Mouse (Mus musculus) brain, adult 2 months (tissue): ENCODE data around the gene Ces2f.
A peak's percentile ranks its signal among the peaks of the same experiment; 100 is the strongest.
"Not testable (repeated sequence)": the region's sequence is repeated elsewhere in the genome, so short reads cannot be mapped to it uniquely, and the experiment has no call there.

Experiments
- DNase-seq: peaks from one replicate; pipeline ENCODE4 v3.0.0; 2011; ENCODE audit warnings: low read depth, low spot score

Ces2f gene

DNA sequence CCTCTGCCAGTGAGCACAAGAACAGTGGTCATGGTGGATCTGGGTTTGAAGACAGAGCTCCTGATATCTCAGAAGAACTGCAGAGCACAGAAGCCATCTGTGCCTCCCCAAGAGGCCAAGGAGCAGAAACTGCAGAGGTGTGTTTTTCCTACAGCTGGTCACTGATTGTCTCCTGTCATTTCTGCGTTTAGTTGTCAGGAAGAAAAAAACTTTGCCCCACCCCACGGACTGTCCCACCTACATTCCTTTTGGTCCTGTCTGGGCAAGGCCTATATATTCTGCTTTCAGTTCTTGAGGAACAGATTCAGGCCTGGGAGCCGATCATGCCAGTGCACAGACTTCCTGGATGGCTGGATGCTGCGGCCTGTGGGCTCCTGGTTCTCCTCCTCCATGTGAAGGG, at the start of gene Ces2f:
TSS of gene Ces2f (plus strand) at position 301 of the 400 bp plus-strand sequence.
- DNase-seq = no peak

GRCm38 (mm10) chr8:104901746-104902145, 45.4 kb upstream of the Ces2f start:
- DNase-seq = peak; percentile 9

DNA sequence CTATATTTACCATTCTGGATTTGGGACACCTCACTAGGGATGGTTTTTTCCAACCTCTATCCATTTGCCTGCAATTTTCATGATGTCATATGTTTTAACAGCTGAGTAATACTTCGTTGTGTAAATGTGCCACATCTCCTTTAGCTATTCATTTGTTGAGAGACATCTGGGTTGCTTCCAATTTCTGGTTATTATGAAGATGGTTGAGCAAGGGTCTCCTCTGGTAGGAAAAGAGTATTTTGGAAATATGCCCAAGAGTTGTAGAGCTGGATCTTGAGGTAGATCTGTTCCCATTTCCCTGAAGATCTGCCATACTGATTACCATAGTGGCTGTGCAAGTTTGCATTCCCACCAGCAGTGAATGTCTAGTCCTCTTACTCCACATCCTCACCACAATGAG, 40.0 kb upstream of the Ces2f start:
- no peak for DNase-seq

DNA sequence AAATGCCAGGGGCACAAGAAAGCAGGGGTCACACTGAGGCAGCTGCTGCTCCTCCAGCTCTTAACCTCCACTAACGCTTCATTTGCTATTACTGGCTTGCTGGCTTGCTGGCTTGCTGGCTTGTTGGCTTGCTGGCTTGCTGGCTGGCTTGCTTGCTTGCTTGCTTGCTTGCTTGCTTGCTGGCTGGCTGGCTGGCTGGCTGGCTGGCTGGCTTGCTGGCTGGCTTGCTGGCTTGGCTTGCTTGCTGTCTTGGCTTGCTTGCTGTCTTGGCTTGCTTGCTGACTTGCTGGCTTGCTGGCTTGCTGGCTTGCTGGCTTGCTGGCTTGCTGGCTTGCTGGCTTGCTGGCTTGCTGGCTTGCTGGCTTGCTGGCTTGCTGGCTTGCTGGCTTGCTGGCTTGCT, 38.1 kb upstream of the Ces2f start:
- DNase-seq = peak; percentile 82

DNA sequence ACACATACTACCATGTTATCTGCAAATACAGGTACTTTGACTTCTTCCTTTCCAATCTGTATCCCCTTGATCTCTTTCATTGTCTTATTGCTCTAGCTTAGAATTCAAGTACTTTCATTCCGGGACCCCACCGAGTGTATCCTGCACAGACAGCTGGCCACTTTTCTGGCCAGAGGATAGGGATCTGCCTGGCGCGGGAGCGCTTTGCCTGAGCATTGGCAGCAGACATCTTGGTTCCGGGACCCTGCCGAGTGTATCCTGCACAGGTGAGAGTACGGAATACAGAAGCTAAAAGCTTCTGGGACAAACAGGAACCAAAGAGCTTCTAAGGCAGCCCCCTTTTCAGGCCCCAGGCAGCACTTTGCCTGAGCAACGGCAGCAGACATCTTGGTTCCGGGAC, 37.5 kb upstream of the Ces2f start:
- not testable (repeated sequence) for DNase-seq

- DNase-seq = no peak
Observed at GRCm38 (mm10) chr8:104925972-104926596, 21.1 kb upstream of the Ces2f start, which contains the start of gene Ces2e. Gene Ces2e, plus strand, starts transcription at chr8:104926260.

DNA sequence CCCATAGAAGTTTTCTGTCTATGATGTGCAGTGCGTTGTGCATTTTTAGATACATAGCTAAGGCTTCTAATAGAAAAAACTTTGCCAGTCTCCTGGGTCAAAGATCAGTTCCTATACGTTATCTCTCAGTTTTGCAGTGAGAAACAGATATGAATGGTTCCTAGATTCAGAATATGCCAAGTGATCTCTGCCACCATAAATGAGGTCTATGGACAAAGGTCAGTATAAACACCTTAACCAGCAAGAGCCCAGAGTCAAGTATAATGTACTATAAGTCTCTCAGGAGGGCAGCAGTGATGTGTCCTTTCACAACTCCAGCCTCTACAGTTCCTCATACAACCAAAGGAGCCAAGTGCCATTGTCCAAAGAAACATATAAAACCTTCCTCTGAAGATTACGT, 19.9 kb upstream of the Ces2f start:
- DNase-seq = no peak

GRCm38 (mm10) chr8:104944665-104945064, 2.5 kb upstream of the Ces2f start:
- DNase-seq = no peak

DNA sequence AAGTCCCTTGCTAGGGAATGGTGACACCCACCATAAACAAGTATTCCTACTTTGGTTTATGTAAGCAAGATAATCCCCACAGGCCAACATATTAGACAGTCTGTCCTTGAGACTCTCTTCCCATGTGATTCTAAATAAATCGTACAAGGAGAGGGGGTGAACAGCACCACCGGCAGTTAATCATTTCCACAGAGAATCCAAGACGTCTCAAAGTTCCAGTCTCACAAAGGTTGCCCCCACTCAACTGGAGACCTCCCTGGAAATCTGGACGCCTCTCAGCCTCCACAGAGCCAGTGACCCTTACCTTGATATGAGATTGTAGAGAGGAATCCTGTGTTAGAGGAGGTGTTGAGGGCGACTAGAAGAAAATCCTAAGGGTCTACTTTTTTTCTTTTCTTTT, 1.9 kb downstream of the Ces2f start:
- DNase-seq = no peak

DNA sequence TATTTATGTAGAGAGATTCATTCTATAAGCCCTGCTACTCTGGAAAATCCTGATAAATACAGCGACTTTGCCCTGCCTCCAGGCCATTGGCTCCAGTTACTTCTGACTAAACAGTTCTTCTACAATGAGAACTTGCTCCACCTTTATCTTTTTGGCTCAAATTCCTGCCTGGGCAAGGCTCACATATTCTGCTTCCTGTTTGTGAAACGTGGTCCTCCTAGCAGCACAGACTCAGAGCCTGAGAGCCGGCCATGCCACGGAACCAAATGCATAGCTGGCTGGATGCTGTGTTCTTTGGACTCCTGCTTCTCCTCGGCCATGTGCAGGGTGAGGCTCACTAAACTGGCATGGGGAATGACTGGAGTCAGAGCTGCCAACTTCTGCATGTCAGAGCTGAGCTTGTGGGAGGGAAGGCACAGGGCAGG, 14.4 kb downstream of the Ces2f start, which contains the start of gene Ces2g:
TSS of gene Ces2g (plus strand) at position 182 of the 425 bp plus-strand sequence.
- no peak for DNase-seq

- DNase-seq = no peak
Observed at GRCm38 (mm10) chr8:104962229-104962901, 15.2 kb downstream of the Ces2f start.

GRCm38 (mm10) chr8:104963375-104963894, 16.3 kb downstream of the Ces2f start:
- DNase-seq = no peak

DNA sequence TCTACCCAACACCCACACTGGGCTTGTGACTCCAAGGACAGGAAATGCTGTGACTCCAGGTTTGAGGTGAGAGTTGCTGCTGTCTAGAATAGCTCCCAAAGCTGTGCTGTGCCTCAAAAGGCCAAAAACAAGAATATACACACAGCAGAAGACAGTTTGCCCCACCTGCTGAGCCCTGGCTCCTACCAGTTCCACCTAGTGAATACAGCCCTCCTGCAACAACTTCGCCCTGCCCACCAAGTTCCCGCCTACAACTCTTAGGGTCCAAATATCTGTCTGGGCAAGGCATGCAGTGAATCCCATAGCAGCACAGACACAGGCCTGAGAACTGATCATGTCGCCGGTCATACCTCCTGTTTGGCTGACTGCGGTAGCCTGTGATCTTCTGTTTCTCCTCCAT, 37.0 kb downstream of the Ces2f start:
- no peak for DNase-seq

DNA sequence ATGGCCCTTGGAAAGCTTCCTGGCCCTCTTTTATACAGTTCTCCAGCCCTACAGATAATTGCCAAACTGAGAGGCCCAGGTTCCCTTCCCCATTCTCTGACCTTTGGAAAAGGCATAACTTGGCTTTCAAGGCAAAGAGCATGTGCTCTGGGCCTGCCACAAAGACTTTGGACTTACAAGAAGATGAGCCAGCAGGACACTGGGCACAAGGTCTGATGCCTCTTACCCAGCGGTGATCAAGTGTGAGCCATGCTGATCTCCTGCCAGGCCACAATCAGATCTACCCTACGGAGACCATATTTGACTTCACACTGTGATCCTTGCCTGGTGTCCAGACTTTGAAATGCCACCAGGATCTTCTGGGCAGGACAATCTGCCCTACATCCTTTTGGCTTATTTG, 37.8 kb downstream of the Ces2f start:
- peak; percentile 13 for DNase-seq

- no peak for DNase-seq
Observed at GRCm38 (mm10) chr8:104998191-104998590, 51.0 kb downstream of the Ces2f start.

DNA sequence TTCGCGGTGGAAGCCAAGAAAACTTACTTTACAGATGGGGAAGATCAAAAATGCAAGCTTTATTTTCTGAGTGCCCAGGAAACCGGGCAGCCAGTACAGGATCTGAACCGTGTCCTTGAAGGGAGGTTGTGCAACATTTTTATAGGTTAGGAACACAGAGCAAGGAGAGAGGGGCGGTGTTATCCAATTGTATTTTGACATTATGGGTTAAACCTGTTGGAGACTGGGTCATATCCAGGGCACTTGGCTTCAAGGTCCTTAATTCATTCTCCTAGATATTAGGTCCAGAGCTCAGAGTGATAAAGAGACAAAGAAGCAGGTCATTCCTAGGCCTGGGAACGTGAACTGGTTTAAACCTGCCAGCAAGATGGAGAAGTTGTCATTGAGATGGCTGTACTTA, 52.0 kb downstream of the Ces2f start:
- DNase-seq = no peak

GRCm38 (mm10) chr8:105000586-105000985, 53.4 kb downstream of the Ces2f start, which contains the start of gene Ces2h:
Gene Ces2h, plus strand, starts transcription at chr8:105000853.
- no peak for DNase-seq
